Mouse (Mus musculus): ENCODE measurements around the gene Nol6. TPM values are rescaled to one million over a fixed set of nuclear protein-coding genes. Genes with fewer than 3 reads are reported as not detected.

Gene Nol6
- polyA plus RNA-seq, 1 experiment, result 29.0 TPM

DNA sequence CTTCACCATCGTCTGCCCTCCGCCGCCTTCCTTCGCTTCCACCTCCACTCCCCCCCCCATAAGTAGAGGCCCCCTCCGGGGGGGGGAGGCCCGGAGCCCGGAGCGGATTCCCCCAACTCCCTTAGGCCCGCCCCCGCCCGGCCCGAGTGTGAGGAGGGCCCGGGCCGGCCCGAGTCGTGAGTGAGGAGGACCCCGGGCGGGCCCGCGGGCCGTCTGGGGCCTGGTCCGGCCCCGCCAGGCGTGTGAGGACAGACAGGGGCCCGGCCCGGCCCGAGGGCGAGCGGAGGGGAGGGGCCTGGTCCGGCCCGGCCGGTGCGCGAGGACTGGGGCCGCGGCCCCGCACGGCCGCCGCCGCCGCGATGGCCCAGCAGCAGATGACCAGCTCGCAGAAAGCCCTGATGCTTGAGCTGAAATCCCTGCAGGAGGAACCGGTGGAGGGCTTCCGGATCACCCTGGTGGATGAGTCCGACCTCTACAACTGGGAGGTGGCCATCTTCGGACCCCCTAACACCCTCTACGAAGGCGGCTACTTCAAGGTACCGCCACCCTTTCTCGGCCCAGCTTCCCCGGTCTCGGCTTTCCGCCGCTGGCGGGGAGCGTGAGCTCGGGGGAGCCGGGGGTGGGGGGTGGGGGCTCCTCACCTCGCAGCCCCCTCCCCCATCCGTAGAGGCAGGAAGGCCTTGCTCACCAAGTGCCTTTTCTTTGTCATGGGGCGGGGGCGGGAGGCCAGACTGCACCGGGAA is 11.6 kb upstream of the Nol6 start, which contains the start of gene Ube2r2:
Ube2r2 (plus strand) TSS at position 33 of the 743 bp plus-strand sequence.
- DNase-seq, result peak; percentile 73

DNA sequence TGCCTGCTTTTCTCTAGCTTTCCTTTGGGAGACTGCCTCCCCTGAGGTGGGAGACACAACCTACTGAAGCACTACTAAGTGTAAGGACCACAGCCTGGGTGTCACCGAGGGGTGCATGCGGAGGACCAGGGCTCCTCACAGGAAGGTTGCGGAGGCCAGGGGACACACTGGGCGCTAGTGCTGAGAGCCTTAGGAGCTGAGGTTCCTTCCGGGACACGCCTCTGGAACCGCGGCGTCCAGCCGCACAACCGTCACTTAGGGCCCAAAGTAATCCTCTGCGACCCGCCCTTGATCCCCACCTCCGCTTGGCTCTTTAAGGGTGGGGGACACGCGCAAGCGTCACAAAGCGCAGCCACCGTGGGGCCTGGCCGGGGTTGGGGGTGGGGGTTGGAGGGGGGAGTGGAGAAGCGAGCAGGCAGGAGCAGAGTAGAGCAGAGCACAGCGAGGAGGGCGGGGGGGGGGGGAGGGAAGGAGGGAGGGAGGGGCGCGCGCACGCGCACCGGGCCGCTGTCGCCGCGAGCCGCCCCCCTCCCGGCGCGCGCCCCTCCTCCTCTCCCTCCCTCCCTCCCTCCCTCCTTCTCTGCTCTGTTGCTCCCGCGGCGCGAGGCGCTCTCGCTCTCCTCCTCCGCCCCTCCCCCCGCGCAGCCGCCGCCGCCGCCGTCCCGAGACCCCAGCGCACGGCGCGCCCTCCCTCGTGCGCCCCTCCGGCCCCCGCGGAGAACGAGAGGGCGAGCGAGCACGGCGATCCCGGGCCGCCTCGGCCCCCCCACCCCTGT is 10.9 kb upstream of the Nol6 start:
- TF ChIP-seq CTCF (conservative IDR thresholded peaks at IDR 0.05; ENCODE audit: insufficient read depth, insufficient read length, low read depth, low read length), result no peak
- TF ChIP-seq POLR2A (IDR thresholded peaks at IDR 0.05; ENCODE audit: low read depth, low read length), result peak; percentile 22

More for the DNA sequence above, 11.6 kb upstream of the Nol6 start, which contains the start of gene Ube2r2:
- Histone ChIP-seq H3K4me1 (ENCODE audit: control insufficient read depth, insufficient read depth, low read length) (no peaks in the 10 kb centered on the region; the same call in 1 of the 2 replicates), H3K36me3 (ENCODE audit: control insufficient read depth, insufficient read depth, low read length) (no peaks in the 10 kb centered on the region), H3K27ac (ENCODE audit: insufficient read depth, low read depth, low read length) (peak within 1 kb of the TSS; percentile 88), H3K27me3 (replicated peaks; ENCODE audit: control insufficient read depth, insufficient read depth, low read length) (no peaks in the 10 kb centered on the region), H3K4me3 (ENCODE audit: insufficient read depth, low read depth, low read length) (peak within 1 kb of the TSS; percentile 80)
- WGBS, result under 1% methylated on average over 61 of the region's 65 CpGs
- TF ChIP-seq CTCF (conservative IDR thresholded peaks at IDR 0.05; ENCODE audit: insufficient read depth, insufficient read length, low read depth, low read length) (no peak), POLR2A (IDR thresholded peaks at IDR 0.05; ENCODE audit: low read depth, low read length) (no peak)

DNA sequence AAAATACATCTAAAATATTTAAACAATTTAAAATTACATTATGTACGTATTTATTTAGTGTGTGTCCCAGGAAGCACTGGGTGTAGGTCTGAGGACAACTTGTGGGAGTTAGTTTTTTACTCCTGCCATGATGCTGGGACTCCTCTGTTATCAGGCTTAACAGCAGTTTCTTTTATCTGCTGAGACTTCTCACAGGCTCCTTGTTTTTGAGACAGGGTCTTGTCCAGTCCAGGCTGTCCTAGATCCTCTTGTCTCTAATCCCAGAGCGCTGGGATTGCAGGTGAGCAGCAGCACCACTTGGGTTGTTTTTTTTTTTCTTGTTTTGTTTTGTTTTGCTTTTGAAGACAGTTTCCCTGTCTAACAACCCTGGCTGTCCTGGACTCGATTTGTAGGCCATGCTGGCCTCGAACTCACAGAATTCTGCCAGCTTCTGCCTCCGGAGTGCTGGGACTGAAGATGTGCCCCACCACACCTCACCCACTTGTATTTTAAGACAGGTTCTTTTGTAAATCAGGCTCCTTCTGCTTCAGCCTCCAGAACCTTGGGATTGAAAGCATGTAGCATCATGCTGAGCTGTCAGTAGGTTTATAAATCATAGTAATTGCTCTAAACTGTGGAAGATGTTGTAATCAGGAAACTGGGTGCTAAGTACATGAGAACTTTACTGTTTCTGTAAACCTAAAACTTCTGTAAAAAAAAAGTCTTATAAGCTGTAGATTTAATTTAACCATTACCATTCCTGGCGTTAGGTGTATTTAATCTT is 9.5 kb upstream of the Nol6 start:
- WGBS, result 85% methylated on average over 6 of the region's 6 CpGs
- DNase-seq, result no peak
- no peaks in the 10 kb centered on the region for H3K36me3 ChIP-seq (ENCODE audit: control insufficient read depth, insufficient read depth, low read length)
- TF ChIP-seq CTCF (conservative IDR thresholded peaks at IDR 0.05; ENCODE audit: insufficient read depth, insufficient read length, low read depth, low read length) (no peak), POLR2A (IDR thresholded peaks at IDR 0.05; ENCODE audit: low read depth, low read length) (no peak)
- H3K27ac ChIP-seq (ENCODE audit: insufficient read depth, low read depth, low read length), result no peak overlapping the region
- H3K27me3 ChIP-seq (replicated peaks; ENCODE audit: control insufficient read depth, insufficient read depth, low read length), result no peaks in the 10 kb centered on the region
- H3K4me3 ChIP-seq (ENCODE audit: insufficient read depth, low read depth, low read length), result no peak overlapping the region
- H3K4me1 ChIP-seq (ENCODE audit: control insufficient read depth, insufficient read depth, low read length), result no peaks in the 10 kb centered on the region; the same call in 1 of the 2 replicates

More for the DNA sequence above, 10.9 kb upstream of the Nol6 start:
- no peaks in the 10 kb centered on the region for H3K36me3 ChIP-seq (ENCODE audit: control insufficient read depth, insufficient read depth, low read length)
- WGBS, result 2% methylated on average over 27 of the region's 70 CpGs
- peak overlapping the region; percentile 88 for H3K27ac ChIP-seq (ENCODE audit: insufficient read depth, low read depth, low read length)
- H3K27me3 ChIP-seq (replicated peaks; ENCODE audit: control insufficient read depth, insufficient read depth, low read length), result no peaks in the 10 kb centered on the region
- peak; percentile 85 for DNase-seq
- no peaks in the 10 kb centered on the region; the same call in 1 of the 2 replicates for H3K4me1 ChIP-seq (ENCODE audit: control insufficient read depth, insufficient read depth, low read length)
- peak overlapping the region; percentile 80 for H3K4me3 ChIP-seq (ENCODE audit: insufficient read depth, low read depth, low read length)

DNA sequence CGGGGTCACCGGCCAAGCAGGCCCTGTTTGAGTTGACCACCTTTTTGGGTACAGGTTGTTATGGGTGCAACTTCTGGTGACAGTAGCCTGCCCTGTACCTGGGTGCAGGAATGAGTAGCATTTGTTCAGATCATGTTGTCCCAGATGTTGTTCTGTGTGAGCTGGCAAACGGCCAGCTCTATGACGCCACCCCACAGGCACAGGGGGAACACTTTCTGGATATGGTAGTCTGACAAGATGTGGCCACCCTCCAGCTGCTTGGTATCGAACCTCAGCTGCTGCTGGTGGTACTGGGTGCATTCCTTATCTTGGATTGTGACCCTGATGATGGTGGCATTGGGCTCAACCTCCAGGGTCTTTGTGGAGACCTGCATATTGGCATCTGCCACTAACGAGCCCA is 8.2 kb upstream of the Nol6 start:
- Histone ChIP-seq H3K36me3 (ENCODE audit: control insufficient read depth, insufficient read depth, low read length) (no peaks in the 10 kb centered on the region), H3K27me3 (replicated peaks; ENCODE audit: control insufficient read depth, insufficient read depth, low read length) (no peaks in the 10 kb centered on the region), H3K4me3 (ENCODE audit: insufficient read depth, low read depth, low read length) (no peak overlapping the region), H3K27ac (ENCODE audit: insufficient read depth, low read depth, low read length) (no peak overlapping the region), H3K4me1 (ENCODE audit: control insufficient read depth, insufficient read depth, low read length) (no peaks in the 10 kb centered on the region; the same call in 1 of the 2 replicates)
- WGBS, result 80% methylated on average over 6 of the region's 6 CpGs
- no peak for TF ChIP-seq CTCF (conservative IDR thresholded peaks at IDR 0.05; ENCODE audit: insufficient read depth, insufficient read length, low read depth, low read length)
- TF ChIP-seq POLR2A (IDR thresholded peaks at IDR 0.05; ENCODE audit: low read depth, low read length), result no peak
- DNase-seq, result no peak

DNA sequence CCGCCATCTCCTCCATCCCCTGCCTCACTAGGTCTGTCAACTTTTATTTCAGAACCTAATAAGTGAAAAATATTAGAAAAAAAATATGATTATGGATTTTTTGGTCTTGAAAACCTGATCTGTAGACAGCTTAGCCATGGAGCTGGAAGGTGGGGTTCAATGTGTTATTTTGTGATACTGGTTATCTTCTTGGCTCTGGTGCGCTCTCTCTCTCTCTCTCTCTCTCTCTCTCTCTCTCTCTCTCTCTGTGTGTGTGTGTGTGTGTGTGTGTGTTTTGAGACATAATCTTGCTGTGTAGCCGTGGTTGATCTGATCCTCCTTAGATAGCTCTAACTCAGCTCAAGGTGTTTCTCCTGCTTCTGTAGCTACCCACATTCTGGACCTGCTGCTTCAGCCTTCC is 5.6 kb upstream of the Nol6 start:
- Histone ChIP-seq H3K4me3 (ENCODE audit: insufficient read depth, low read depth, low read length) (no peak overlapping the region), H3K27me3 (replicated peaks; ENCODE audit: control insufficient read depth, insufficient read depth, low read length) (no peaks in the 10 kb centered on the region), H3K36me3 (ENCODE audit: control insufficient read depth, insufficient read depth, low read length) (no peaks in the 10 kb centered on the region), H3K4me1 (ENCODE audit: control insufficient read depth, insufficient read depth, low read length) (no peaks in the 10 kb centered on the region; the same call in 1 of the 2 replicates), H3K27ac (ENCODE audit: insufficient read depth, low read depth, low read length) (no peak overlapping the region)
- WGBS, result 84% methylated on average over 3 of the region's 3 CpGs
- TF ChIP-seq POLR2A (IDR thresholded peaks at IDR 0.05; ENCODE audit: low read depth, low read length) (no peak), CTCF (conservative IDR thresholded peaks at IDR 0.05; ENCODE audit: insufficient read depth, insufficient read length, low read depth, low read length) (no peak)
- DNase-seq, result no peak

DNA sequence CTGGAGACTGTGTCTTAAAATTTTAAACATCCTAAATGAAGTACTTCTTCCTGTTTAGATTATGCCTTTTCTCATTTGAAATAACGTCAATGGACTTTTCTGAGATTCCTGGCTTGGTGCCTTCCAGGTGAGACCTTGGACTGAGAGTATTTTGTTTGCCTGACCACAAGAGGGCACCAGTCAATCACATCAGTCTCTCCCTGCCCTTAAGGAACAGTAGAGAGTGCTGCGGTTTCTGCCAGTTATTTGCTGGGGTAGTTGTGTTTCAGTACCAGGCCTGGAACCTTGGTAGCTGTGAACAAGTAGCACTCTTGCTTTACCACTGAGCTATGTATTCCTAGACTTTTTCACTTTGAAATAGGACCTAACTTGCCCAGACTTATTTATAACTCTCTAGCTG is 5.2 kb upstream of the Nol6 start:
- no peaks in the 10 kb centered on the region; the same call in 1 of the 2 replicates for H3K4me1 ChIP-seq (ENCODE audit: control insufficient read depth, insufficient read depth, low read length)
- DNase-seq, result peak; percentile 79
- H3K36me3 ChIP-seq (ENCODE audit: control insufficient read depth, insufficient read depth, low read length), result no peaks in the 10 kb centered on the region
- no peak for TF ChIP-seq POLR2A (IDR thresholded peaks at IDR 0.05; ENCODE audit: low read depth, low read length)
- peak; percentile 98 for TF ChIP-seq CTCF (conservative IDR thresholded peaks at IDR 0.05; ENCODE audit: insufficient read depth, insufficient read length, low read depth, low read length)
- H3K27ac ChIP-seq (ENCODE audit: insufficient read depth, low read depth, low read length), result no peak overlapping the region
- H3K4me3 ChIP-seq (ENCODE audit: insufficient read depth, low read depth, low read length), result no peak overlapping the region
- WGBS, result 0% methylated on average over 2 of the region's 2 CpGs
- no peaks in the 10 kb centered on the region for H3K27me3 ChIP-seq (replicated peaks; ENCODE audit: control insufficient read depth, insufficient read depth, low read length)
